ENCODE assay signal across 8 mouse cellular contexts in genomic region chr11:86836366-86836765, GRCm38 (mm10). TPM values are rescaled to one million over a fixed set of nuclear protein-coding genes. Genes with fewer than 3 reads are reported as not detected.
DNase-seq lines count a peak whose midpoint lies in the region; ATAC-seq lines count a peak whose summit lies in the region.

No protein-coding gene starts in this region.

- ATAC-seq in monocyte, adult 5-6 weeks (replicated peaks; ENCODE audit: insufficient number of reproducible peaks, low FRiP score, low TSS enrichment, poor library complexity, severe bottlenecking), result peak; percentile 88

- peak; percentile 76 for DNase-seq in layer of hippocampus, adult 11-12 months (ENCODE audit: low spot score)
- no peak for DNase-seq in layer of hippocampus, postnatal 36 days
- DNase-seq in adrenal gland, adult (ENCODE audit: inconsistent age in 2 of 2, low spot score in 1 of 2), result peak; percentile 74 to 95
- peak; percentile 80 for DNase-seq in embryo, embryonic 10 days (ENCODE audit: low spot score)
- peak; percentile 46 for DNase-seq in heart, postnatal 25 days (ENCODE audit: low spot score)
- peak; percentile 57 for DNase-seq in left cerebral cortex, postnatal 4 days
- DNase-seq in thymus, postnatal 14 days, result peak; percentile 87

- intact Hi-C loops in heart, postnatal 25 days (cut with DNase I), result loop anchor here (5.0 to 10.0 kb wide), 3 partner anchors 34 to 176 kb away; no protein-coding TSS in a partner anchor
- intact Hi-C loops in left cerebral cortex, postnatal 4 days (cut with DNase I), result no loop called here

RNA-seq across cellular contexts. Expression of gene Dhx40, which starts 28.8 kb away (rescaled TPM):
- total RNA-seq in layer of hippocampus, postnatal 36 days (2021), result 10 to 100 TPM; 29.7 to 34.3 TPM
- total RNA-seq in heart, postnatal 25 days (2021), result 10 to 100 TPM; 17.8 to 18.0 TPM
- total RNA-seq in left cerebral cortex, postnatal 4 days (2021), result 10 to 100 TPM; 20.5 to 20.8 TPM
- total RNA-seq in monocyte, adult 5-6 weeks (2017), result 67.6 to 151 TPM (median 147 TPM) in 3 replicates

Comparison
In these comparisons a context has a peak if more than half of its experiments do, and no peak if none do; other contexts are left out.
1. DNase-seq: peak in layer of hippocampus, adult 11-12 months (single experiment), adrenal gland, adult (2 of 2), embryo, embryonic 10 days (single experiment), heart, postnatal 25 days (single experiment), left cerebral cortex, postnatal 4 days (single experiment) and thymus, postnatal 14 days (single experiment); none in layer of hippocampus, postnatal 36 days (0 of 2).